Mouse (Mus musculus): ENCODE measurements around the gene Prkaa1. TPM values are rescaled to one million over a fixed set of nuclear protein-coding genes. Genes with fewer than 3 reads are reported as not detected.

Prkaa1 gene
- polyA plus RNA-seq (2017; shearing (Covaris generic)), result 29.8 TPM

GRCm38 (mm10) chr15:5143361-5144020, at the start of gene Prkaa1:
Prkaa1 (plus strand) TSS chr15:5143861.

GRCm38 (mm10) chr15:5107686-5108654, 35.7 kb upstream of the Prkaa1 start, which contains the start of gene Card6:
Card6 (minus strand) TSS chr15:5108539.

GRCm38 (mm10) chr15:5116270-5117030, 27.2 kb upstream of the Prkaa1 start, which contains the start of gene Rpl37:
Rpl37 (plus strand) TSS chr15:5116645.

GRCm38 (mm10) chr15:5185366-5186292, 42.0 kb downstream of the Prkaa1 start, which contains the start of gene Ttc33:
Ttc33 (plus strand) TSS chr15:5185525.

Other genes with a start within 250 kb of the Prkaa1 start
- gene Mroh2b, start 245.1 kb upstream of the Prkaa1 start, polyA plus RNA-seq (2017; shearing (Covaris generic)), result not detected
- gene C7, start 80.1 kb upstream of the Prkaa1 start, polyA plus RNA-seq (2017; shearing (Covaris generic)), result not detected
- gene Card6, start 35.3 kb upstream of the Prkaa1 start, polyA plus RNA-seq (2017; shearing (Covaris generic)), result 78.1 TPM
- 1,079 TPM for gene Rpl37, start 27.2 kb upstream of the Prkaa1 start, polyA plus RNA-seq (2017; shearing (Covaris generic))
- 30.5 TPM for gene Ttc33, start 41.7 kb downstream of the Prkaa1 start, polyA plus RNA-seq (2017; shearing (Covaris generic))
- 44.5 TPM for gene Ptger4, start 100.3 kb downstream of the Prkaa1 start, polyA plus RNA-seq (2017; shearing (Covaris generic))